Mouse (Mus musculus): ENCODE measurements at regions not wholly inside any gene's neighbourhood (a gene's known extent, or its start where the extent isn't known, plus 50 kb on each side); places are given as distances from the start of the nearest gene placed in this dataset.

DNA sequence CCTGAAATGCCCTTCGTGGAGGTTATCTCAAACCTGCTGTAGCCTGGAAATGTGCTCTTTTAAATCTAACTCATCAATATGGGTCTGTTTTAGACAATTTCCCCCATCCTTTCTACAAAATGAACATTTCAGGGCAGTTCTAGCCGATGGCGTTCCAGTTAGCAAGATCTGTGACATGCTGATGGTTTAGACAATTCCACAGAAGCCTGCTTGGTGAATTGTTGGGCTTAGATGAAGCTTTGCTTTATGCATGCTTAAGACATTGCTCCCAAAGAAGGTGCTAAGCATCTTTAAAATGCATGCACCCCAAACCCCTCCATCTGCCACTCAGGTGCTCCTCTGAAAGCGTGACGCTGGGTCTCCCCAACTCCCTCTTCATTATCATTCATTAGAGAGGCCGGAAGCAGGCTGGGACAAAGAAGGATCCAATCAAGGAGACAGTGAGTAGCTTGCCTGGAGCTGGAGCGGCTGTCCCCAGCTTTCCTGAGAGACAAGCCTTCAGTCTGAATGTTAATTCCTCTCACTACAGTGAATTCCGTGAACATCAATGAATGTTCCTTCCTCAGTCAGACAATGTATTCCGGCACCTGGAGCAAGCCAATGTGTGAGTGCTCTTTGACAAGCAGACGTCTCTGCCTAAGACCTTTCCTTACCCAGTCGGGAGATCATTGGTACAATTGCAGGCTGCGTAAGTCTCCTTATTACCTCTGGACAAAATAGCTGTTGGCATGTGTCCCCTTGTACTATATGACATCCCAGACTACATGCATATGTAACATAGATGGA is 127.0 kb upstream of the Sgk1 start:
- CTCF ChIA-PET = interaction anchor here (1.6 kb wide), 1 partner anchor 10 kb away, joined by 4 read pairs; no protein-coding TSS in a partner anchor
- in situ Hi-C loops (cut with MboI; ENCODE audit: low pct_unique_long_range_greater_than_20kb) = loop anchor here (5.0 kb wide), 1 partner anchor 48 kb away; no protein-coding TSS in a partner anchor
- no peaks in the 10 kb centered on the region for H3K27me3 ChIP-seq
- no peak for DNase-seq (ENCODE audit: low read depth, low spot score)
- no peak for ATAC-seq
- TF ChIP-seq CTCF (IDR thresholded peaks at IDR 0.05) = no peak
- POLR2A ChIA-PET = no interaction called here

DNA sequence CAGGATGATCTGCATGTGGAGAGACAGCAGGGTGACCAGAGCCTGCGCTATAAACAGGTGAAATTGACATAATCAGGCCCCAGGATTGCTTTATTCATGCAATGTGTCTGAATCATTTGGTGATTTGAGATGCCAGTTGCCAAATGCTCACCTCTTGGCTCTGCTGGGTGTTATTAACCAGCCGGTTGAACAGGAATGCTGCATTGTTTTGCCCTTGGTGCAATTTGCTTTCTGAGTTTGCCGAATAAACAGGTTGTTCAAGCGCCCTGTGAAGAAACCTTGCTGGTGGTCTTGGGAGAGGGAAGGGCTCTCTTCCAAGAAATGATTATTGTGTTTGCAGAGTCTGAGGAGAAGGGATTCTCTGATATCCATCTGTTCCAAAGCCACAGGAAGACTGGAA is 126.3 kb upstream of the Sgk1 start:
- TF ChIP-seq CTCF (IDR thresholded peaks at IDR 0.05) = no peak
- in situ Hi-C loops (cut with MboI; ENCODE audit: low pct_unique_long_range_greater_than_20kb) = no loop called here
- H3K27me3 ChIP-seq = no peaks in the 10 kb centered on the region
- ChIA-PET CTCF (interaction anchor here (1.6 kb wide), 1 partner anchor 11 kb away, joined by 4 read pairs; no protein-coding TSS in a partner anchor), POLR2A (no interaction called here)
- ATAC-seq (no peak), DNase-seq (ENCODE audit: low read depth, low spot score) (no peak)

DNA sequence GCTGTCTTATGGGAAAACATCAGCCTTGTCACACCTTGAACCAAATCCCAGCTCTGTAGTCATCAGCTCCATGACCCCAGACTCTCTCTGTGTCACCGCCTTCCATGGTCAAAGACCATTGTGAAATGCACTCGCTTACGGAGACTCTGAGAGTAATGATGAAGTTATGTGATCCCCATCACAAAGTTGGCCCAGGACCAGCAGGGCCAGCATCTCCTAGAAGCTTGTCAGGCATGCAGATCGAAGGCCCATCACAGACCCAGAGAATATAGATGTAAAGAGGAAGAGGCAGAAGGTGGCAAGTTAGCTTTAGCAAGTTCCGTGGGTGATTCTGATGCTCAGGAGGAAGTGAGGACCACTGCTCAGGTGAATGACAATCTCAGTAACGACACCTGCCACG is 125.2 kb upstream of the Sgk1 start:
- CTCF ChIA-PET = interaction anchor here (1.2 kb wide), 1 partner anchor 9 kb away, joined by 3 read pairs; no protein-coding TSS in a partner anchor

DNA sequence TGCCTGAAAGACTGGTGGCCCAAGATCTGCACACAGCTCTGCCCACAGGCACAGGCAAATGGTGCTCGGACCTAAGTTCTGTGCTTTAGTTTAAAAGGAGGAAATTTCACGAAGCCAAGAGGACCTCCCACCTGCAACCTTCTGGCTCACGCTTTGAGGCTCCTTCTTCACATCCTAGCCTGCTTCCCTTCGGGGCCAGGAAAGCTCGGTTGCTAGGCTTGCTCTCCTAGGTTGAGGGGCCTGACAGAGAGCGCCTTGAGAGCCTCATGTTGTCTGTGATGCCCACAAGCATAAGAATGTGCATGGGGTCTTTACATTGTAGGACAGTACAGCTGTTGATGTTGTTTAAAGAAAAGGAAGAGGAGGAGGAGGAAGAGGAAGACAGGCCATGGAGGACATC is 123.9 kb upstream of the Sgk1 start:
- no peak for TF ChIP-seq CTCF (IDR thresholded peaks at IDR 0.05)
- ATAC-seq = no peak
- no peak for DNase-seq (ENCODE audit: low read depth, low spot score)
- CTCF ChIA-PET = no interaction called here
- POLR2A ChIA-PET = no interaction called here
- in situ Hi-C loops (cut with MboI; ENCODE audit: low pct_unique_long_range_greater_than_20kb) = no loop called here
- no peaks in the 10 kb centered on the region for H3K27me3 ChIP-seq

More for the DNA sequence above, 125.2 kb upstream of the Sgk1 start:
- DNase-seq (ENCODE audit: low read depth, low spot score) = no peak
- no peaks in the 10 kb centered on the region for H3K27me3 ChIP-seq
- POLR2A ChIA-PET = no interaction called here
- TF ChIP-seq CTCF (IDR thresholded peaks at IDR 0.05) = no peak
- in situ Hi-C loops (cut with MboI; ENCODE audit: low pct_unique_long_range_greater_than_20kb) = no loop called here
- ATAC-seq = no peak

DNA sequence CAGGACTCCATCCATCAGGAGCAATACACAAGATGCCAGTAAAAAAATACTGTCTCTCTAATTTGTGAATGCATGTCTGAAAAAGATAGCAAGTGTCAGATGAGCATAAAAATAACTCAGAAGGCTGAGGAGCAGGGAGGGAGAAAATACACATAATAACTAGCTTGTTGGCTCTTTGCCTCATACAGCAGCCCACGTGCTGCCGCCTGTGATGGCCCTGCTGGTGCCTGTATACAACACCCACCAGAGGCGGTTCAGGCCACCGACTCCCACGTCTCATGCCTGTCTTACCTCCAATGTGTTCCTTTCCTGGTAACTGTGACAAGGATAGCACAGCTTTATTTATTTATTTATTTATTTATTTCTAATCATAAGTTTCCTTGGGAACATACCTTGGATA is 119.5 kb upstream of the Sgk1 start:
- TF ChIP-seq CTCF (IDR thresholded peaks at IDR 0.05) = no peak
- in situ Hi-C loops (cut with MboI; ENCODE audit: low pct_unique_long_range_greater_than_20kb) = no loop called here

DNA sequence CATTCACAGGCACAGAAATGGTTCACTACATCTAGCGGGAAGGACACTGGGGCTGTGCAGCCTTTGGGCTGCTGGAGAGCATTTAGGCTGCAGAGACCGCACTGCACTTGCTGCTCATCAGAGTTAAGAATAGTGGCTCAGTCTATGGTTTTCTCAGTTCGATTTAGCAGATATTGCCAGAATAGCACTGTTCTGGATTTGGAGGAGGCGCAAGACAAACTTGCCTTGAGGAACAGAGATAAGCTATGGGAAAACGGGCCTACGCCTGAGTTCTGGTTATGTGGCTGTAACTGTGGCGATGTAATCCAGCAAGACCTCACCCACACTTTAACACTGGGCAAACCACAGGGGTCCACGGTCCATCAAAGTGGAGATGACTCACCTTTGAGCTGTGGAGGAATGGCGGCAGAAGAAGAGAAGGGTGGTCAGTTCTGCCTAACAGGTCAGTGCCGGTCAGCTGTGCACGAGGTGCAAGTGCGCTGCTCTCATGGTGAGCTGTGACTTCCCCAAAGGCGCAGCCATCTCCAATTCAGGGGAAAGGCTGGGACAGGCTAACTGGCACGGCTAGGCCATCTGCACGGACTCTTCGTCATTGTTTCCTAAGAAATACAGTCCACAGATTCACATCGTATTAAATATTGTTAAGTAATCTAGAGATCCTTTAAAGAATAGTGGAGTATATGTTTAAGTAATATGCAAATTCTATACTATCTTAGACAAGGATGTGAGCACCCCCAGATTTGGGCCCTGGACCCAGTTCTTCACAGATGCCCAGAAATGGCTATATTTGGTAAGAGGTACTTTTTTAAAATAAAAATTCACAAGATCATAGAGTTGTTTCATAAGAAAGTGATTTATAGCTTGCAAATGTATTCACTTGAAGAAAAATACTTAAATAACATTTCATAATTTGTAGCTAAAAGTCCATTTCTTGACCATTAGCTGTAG is 118.7 kb upstream of the Sgk1 start:
- no peak for DNase-seq (ENCODE audit: low read depth, low spot score)
- TF ChIP-seq CTCF (IDR thresholded peaks at IDR 0.05) = no peak
- H3K27me3 ChIP-seq = no peaks in the 10 kb centered on the region
- no peak for ATAC-seq
- in situ Hi-C loops (cut with MboI; ENCODE audit: low pct_unique_long_range_greater_than_20kb) = no loop called here
- ChIA-PET CTCF (no interaction called here), POLR2A (no interaction called here)

More for the DNA sequence above, 119.5 kb upstream of the Sgk1 start:
- H3K27me3 ChIP-seq = no peaks in the 10 kb centered on the region
- DNase-seq (ENCODE audit: low read depth, low spot score) (no peak), ATAC-seq (no peak)
- POLR2A ChIA-PET = no interaction called here
- CTCF ChIA-PET = no interaction called here

DNA sequence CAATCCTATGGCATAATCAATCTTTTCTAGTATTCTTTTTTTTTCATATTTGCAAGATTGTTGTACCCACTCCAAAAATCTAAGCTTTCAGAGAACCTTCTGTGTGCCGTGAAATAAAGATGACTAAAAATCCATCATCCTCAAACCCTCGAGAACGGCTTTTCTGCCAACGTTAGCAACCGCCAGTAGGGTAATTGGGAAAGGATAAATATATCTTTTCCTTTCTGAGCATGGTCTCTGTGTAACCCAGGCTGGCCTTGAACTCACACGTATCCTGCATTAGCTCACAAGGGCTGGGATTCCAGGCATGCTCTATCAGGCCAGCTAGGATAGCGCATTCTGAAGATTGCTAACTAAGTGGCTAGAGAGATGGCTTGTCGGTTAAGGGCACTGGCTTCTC is 117.9 kb upstream of the Sgk1 start:
- CTCF ChIA-PET = no interaction called here
- in situ Hi-C loops (cut with MboI; ENCODE audit: low pct_unique_long_range_greater_than_20kb) = no loop called here
- ATAC-seq = no peak
- POLR2A ChIA-PET = no interaction called here
- DNase-seq (ENCODE audit: low read depth, low spot score) = no peak
- no peaks in the 10 kb centered on the region for H3K27me3 ChIP-seq
- no peak for TF ChIP-seq CTCF (IDR thresholded peaks at IDR 0.05)

DNA sequence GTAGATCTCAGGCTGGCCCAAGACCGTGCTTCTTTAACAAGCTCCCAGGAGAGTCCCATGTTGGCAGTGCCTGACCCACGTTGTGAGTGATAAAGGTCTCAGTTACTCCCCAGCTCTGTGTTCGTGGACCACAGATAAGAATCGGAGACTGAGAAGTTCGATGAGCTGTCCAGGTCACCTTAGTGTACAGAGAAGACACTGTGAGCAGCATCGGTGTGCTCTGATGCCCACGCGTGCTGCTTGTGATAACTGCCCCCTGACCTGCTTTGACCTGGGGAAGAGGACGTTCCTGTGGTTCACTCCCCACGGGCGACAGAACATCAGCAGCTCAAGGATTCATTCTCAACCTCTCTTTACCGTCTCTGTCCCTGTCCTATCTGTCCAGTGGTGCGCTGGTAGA is 117.1 kb upstream of the Sgk1 start:
- TF ChIP-seq CTCF (IDR thresholded peaks at IDR 0.05) = no peak
- no peak for ATAC-seq
- in situ Hi-C loops (cut with MboI; ENCODE audit: low pct_unique_long_range_greater_than_20kb) = no loop called here
- POLR2A ChIA-PET = no interaction called here
- CTCF ChIA-PET = no interaction called here
- H3K27me3 ChIP-seq = no peaks in the 10 kb centered on the region
- no peak for DNase-seq (ENCODE audit: low read depth, low spot score)

DNA sequence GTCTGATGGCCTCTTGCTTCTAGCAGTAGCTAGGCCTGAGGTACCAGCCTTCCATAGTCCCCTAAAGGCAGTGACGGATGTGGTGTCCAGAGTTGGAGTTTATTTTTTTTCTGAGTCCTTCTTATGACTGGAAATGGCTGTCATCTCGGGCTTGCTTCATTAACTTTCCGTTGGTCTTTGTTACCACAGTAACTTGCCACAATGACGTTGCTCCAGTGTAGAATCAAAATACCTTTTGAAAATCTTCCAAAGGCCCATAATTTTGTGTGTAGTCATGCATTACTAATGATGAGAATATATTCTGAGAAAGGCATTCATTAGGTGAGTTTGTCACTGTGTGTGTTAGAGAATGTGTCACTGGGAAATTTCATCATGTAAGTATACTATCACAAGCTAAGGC is 108.4 kb upstream of the Sgk1 start:
- TF ChIP-seq CTCF (IDR thresholded peaks at IDR 0.05) = no peak
- POLR2A ChIA-PET = no interaction called here
- in situ Hi-C loops (cut with MboI; ENCODE audit: low pct_unique_long_range_greater_than_20kb) = no loop called here
- ATAC-seq = peak; percentile 60
- CTCF ChIA-PET = interaction anchor here (1.6 kb wide), 1 partner anchor 16 kb away, joined by 3 read pairs; no protein-coding TSS in a partner anchor
- DNase-seq (ENCODE audit: low read depth, low spot score) = peak; percentile 71
- H3K27me3 ChIP-seq = no peaks in the 10 kb centered on the region

DNA sequence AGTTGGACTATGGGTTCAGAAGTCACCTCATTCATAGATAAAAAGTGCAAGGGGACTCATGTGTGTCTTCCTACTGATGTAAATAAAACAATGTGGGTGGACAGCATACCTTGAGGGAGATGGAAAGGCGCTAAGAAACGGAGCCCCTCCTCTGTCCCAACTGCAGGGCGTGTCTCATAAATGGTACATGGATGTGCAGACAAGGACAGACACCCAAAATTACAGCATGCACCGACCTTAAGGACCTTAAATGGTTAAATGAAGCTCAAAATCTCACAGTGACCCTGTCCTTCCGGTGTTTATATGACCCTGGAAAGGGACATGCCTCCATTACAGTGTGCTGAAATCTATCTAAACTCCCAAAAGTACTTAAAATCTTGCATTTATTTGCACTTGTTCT is 106.5 kb upstream of the Sgk1 start:
- DNase-seq (ENCODE audit: low read depth, low spot score) (no peak), ATAC-seq (no peak)
- TF ChIP-seq CTCF (IDR thresholded peaks at IDR 0.05) = no peak
- no peaks in the 10 kb centered on the region for H3K27me3 ChIP-seq
- in situ Hi-C loops (cut with MboI; ENCODE audit: low pct_unique_long_range_greater_than_20kb) = no loop called here
- ChIA-PET POLR2A (interaction anchor here (1.1 kb wide), 1 partner anchor 9 kb away, joined by 3 read pairs; no protein-coding TSS in a partner anchor), CTCF (interaction anchor here (1.6 kb wide), 1 partner anchor 15 kb away, joined by 3 read pairs; no protein-coding TSS in a partner anchor)

All from Patski (cell line).